Mouse (Mus musculus) liver, postnatal 0 days (tissue): ENCODE data around the gene Sipa1. TPM values are rescaled to one million over a fixed set of nuclear protein-coding genes. Genes with fewer than 3 reads are reported as not detected.

Experiments
- ATAC-seq: fragments of 200-750 bp; cut with Nextera tagmentation; 2 replicates; pipeline ENCODE4 v1.8.0; 2017; ENCODE audit warnings: mild to moderate bottlenecking, moderate library complexity
- DNase-seq: peaks from one replicate; pipeline ENCODE4 v3.0.0-alpha.2; 2016
- H3K27ac ChIP-seq: fragments of 300-500 bp; sonication (generic); 2 replicates; pipeline ENCODE4 v1.5.1; 2014; ENCODE audit warnings: antibody characterized with exemption, moderate library complexity, mild to moderate bottlenecking, low read depth
- H3K27me3 ChIP-seq: fragments of 300-500 bp; sonication (generic); 2 replicates; pipeline ENCODE4 v1.6.1; 2014; ENCODE audit warnings: low read length, control low read depth, mixed read lengths; ENCODE audit not compliant: insufficient read depth
- H3K36me3 ChIP-seq: fragments of 300-500 bp; sonication (generic); replicated peaks from 2 replicates; pipeline ENCODE4 v1.6.1; 2014; ENCODE audit warnings: mild to moderate bottlenecking, control low read depth, low read length, moderate library complexity, mixed read lengths; ENCODE audit not compliant: insufficient read depth
- H3K4me1 ChIP-seq: fragments of 300-500 bp; sonication (generic); 2 replicates; pipeline ENCODE4 v1.6.1; 2014; ENCODE audit warnings: antibody characterized with exemption, mild to moderate bottlenecking, control low read depth; ENCODE audit not compliant: insufficient read depth
- H3K4me2 ChIP-seq: fragments of 300-500 bp; sonication (generic); 2 replicates; pipeline ENCODE4 v1.6.1; 2014; ENCODE audit warnings: low read depth, mild to moderate bottlenecking, low read length, moderate library complexity, mixed read lengths
- H3K4me3 ChIP-seq: fragments of 300-500 bp; sonication (generic); 2 replicates; pipeline ENCODE4 v1.5.1; 2014; ENCODE audit warnings: low read depth, low read length
- H3K9ac ChIP-seq: fragments of 300-500 bp; sonication (generic); replicated peaks from 2 replicates; pipeline ENCODE4 v1.6.1; 2014; ENCODE audit warnings: mild to moderate bottlenecking, moderate library complexity
- H3K9me3 ChIP-seq: fragments of 300-500 bp; sonication (generic); 2 replicates; pipeline ENCODE4 v1.6.1; 2016; ENCODE audit warnings: mild to moderate bottlenecking, control low read depth, low read length, mixed read lengths
- CTCF ChIP-seq: sonication (generic); IDR thresholded peaks from 2 replicates; pipeline ENCODE4 v1.5.1; 2016; ENCODE audit warnings: antibody characterized with exemption, low read depth
- EP300 ChIP-seq: IDR thresholded peaks from 2 replicates; pipeline ENCODE4 v1.6.1; 2016; ENCODE audit warnings: antibody characterized with exemption, low read depth, mild to moderate bottlenecking
- WGBS: fragments of 180-500 bp; shearing (Covaris S2); extraction: QIAGEN DNeasy Blood & Tissue Kit; methylation state at CpG from one replicate; pipeline ENCODE4 v1.1.7; 2014; ENCODE audit not compliant: insufficient replicate concordance; 5-methylcytosine and 5-hydroxymethylcytosine counted together
- polyA plus RNA-seq: library from polyadenylated mRNA; unstranded; fragments of >200 nt; fragmentation: Nextera tagmentation; extraction: Ambion mirVana; gene quantifications from 2 replicates; pipeline ENCODE4 v1.2.1, GENCODE M21; 2015

The Sipa1 gene
- polyA plus RNA-seq, 1 experiment from 2014 or later: 15.3 TPM

- Histone ChIP-seq H3K4me1 (no peaks in the 10 kb centered on the region), H3K9ac (no peak overlapping the region), H3K4me3 (no peak overlapping the region), H3K36me3 (peaks cover 89% of the 10 kb centered on the region), H3K27ac (no peak overlapping the region), H3K9me3 (no peaks in the 10 kb centered on the region), H3K27me3 (no peaks in the 10 kb centered on the region), H3K4me2 (no peak overlapping the region)
- no peak for DNase-seq
- no peak for ATAC-seq
- WGBS: 86% methylated on average over 4 of the region's 4 CpGs
- no peak for TF ChIP-seq EP300
- TF ChIP-seq CTCF: no peak
Observed at GRCm38 (mm10) chr19:5680432-5680831, 16.9 kb upstream of the Sipa1 start.

GRCm38 (mm10) chr19:5668372-5668771 is 4.9 kb upstream of the Sipa1 start:
- TF ChIP-seq EP300 (no peak), CTCF (no peak)
- WGBS: 91% methylated on average over 4 of the region's 4 CpGs
- H3K4me3 ChIP-seq: no peak overlapping the region
- H3K27me3 ChIP-seq: no peaks in the 10 kb centered on the region
- no peak overlapping the region for H3K9ac ChIP-seq
- no peak overlapping the region for H3K4me2 ChIP-seq
- peaks cover 22% of the 10 kb centered on the region for H3K4me1 ChIP-seq
- H3K9me3 ChIP-seq: no peaks in the 10 kb centered on the region
- H3K27ac ChIP-seq: no peak overlapping the region
- no peak for ATAC-seq
- H3K36me3 ChIP-seq: peaks cover 38% of the 10 kb centered on the region
- DNase-seq: no peak

GRCm38 (mm10) chr19:5666386-5666785 is 2.9 kb upstream of the Sipa1 start:
- Histone ChIP-seq H3K36me3 (peaks cover 21% of the 10 kb centered on the region), H3K4me3 (no peak overlapping the region), H3K4me1 (peaks cover 36% of the 10 kb centered on the region), H3K27ac (peak overlapping the region; percentile 84; the same call in 1 of the 2 replicates), H3K9ac (no peak overlapping the region), H3K4me2 (0 out of 2 replicates have a peak overlapping the region, but pooled peaks have one; percentile 80), H3K9me3 (no peaks in the 10 kb centered on the region), H3K27me3 (no peaks in the 10 kb centered on the region)
- DNase-seq (no peak), ATAC-seq (no peak)
- TF ChIP-seq EP300 (no peak), CTCF (no peak)
- WGBS: 93% methylated on average over 18 of the region's 18 CpGs

- Histone ChIP-seq H3K4me2 (peak overlapping the region; percentile 80), H3K27ac (peak overlapping the region; percentile 84), H3K9me3 (no peaks in the 10 kb centered on the region), H3K4me3 (peak overlapping the region; percentile 6; the same call in 1 of the 2 replicates), H3K27me3 (no peaks in the 10 kb centered on the region), H3K36me3 (peaks cover 18% of the 10 kb centered on the region), H3K9ac (peak overlapping the region; percentile 39), H3K4me1 (peaks cover 40% of the 10 kb centered on the region)
- 52% methylated on average over 15 of the region's 15 CpGs for WGBS
- peak; percentile 81 for DNase-seq
- peak; percentile 79 for ATAC-seq
- peak; percentile 82 for TF ChIP-seq EP300
- TF ChIP-seq CTCF: no peak
Observed at GRCm38 (mm10) chr19:5665465-5665864, 2.0 kb upstream of the Sipa1 start.

GRCm38 (mm10) chr19:5664669-5665257 is 1.3 kb upstream of the Sipa1 start:
- Histone ChIP-seq H3K27ac (peak overlapping the region; percentile 84), H3K36me3 (peaks cover 18% of the 10 kb centered on the region)
- 90% methylated on average over 10 of the region's 10 CpGs for WGBS

GRCm38 (mm10) chr19:5662310-5662709 is 1.2 kb downstream of the Sipa1 start:
- H3K4me1 ChIP-seq: peaks cover 40% of the 10 kb centered on the region
- no peak for TF ChIP-seq CTCF
- no peak for TF ChIP-seq EP300
- DNase-seq (no peak), ATAC-seq (no peak)
- H3K36me3 ChIP-seq: peaks cover 27% of the 10 kb centered on the region
- H3K4me2 ChIP-seq: peak overlapping the region; percentile 80
- WGBS: 54% methylated on average over 8 of the region's 8 CpGs
- peak overlapping the region; percentile 54 for H3K4me3 ChIP-seq
- H3K9me3 ChIP-seq: no peaks in the 10 kb centered on the region
- peak overlapping the region; percentile 84 for H3K27ac ChIP-seq
- H3K9ac ChIP-seq: peak overlapping the region; percentile 60
- H3K27me3 ChIP-seq: no peaks in the 10 kb centered on the region

More at GRCm38 (mm10) chr19:5664669-5665257, 1.3 kb upstream of the Sipa1 start:
- peak overlapping the region; percentile 80 for H3K4me2 ChIP-seq
- peak overlapping the region; percentile 54 for H3K4me3 ChIP-seq
- TF ChIP-seq EP300 (no peak), CTCF (no peak)
- H3K27me3 ChIP-seq: no peaks in the 10 kb centered on the region
- DNase-seq: no peak
- H3K4me1 ChIP-seq: peaks cover 40% of the 10 kb centered on the region
- H3K9me3 ChIP-seq: no peaks in the 10 kb centered on the region
- peak overlapping the region; percentile 39; the same call in 1 of the 2 replicates for H3K9ac ChIP-seq
- no peak for ATAC-seq
